Mouse (Mus musculus) cerebellum, adult 9-11 months (tissue): Measurements from ENCODE around the gene Slc37a4.
A peak's percentile ranks its signal among the peaks of the same experiment; 100 is the strongest.
"Not testable (repeated sequence)": the region's sequence is repeated elsewhere in the genome, so short reads cannot be mapped to it uniquely, and the experiment has no call there.

Experiments used
- DNase-seq: peaks from one replicate; pipeline ENCODE4 v3.0.0; 2022

Slc37a4 gene

GRCm38 (mm10) chr9:44396684-44397411 is at the start of gene Slc37a4:
Gene Slc37a4, plus strand, starts transcription at chr9:44396852.
- peak; percentile 99 for DNase-seq

- no peak for DNase-seq
Observed at GRCm38 (mm10) chr9:44347166-44347565, 49.5 kb upstream of the Slc37a4 start.

- no peak for DNase-seq
Observed at GRCm38 (mm10) chr9:44347621-44348020, 49.0 kb upstream of the Slc37a4 start.

- DNase-seq = no peak
Observed at GRCm38 (mm10) chr9:44348546-44348945, 48.1 kb upstream of the Slc37a4 start.

GRCm38 (mm10) chr9:44351396-44351795 is 45.3 kb upstream of the Slc37a4 start:
- no peak for DNase-seq

GRCm38 (mm10) chr9:44352337-44352736 is 44.3 kb upstream of the Slc37a4 start:
- DNase-seq = no peak

GRCm38 (mm10) chr9:44353142-44353541 is 43.5 kb upstream of the Slc37a4 start:
- DNase-seq = no peak

- DNase-seq = no peak
Observed at GRCm38 (mm10) chr9:44357207-44357606, 39.4 kb upstream of the Slc37a4 start.

GRCm38 (mm10) chr9:44361190-44361917 is 35.3 kb upstream of the Slc37a4 start, which contains the start of gene Vps11:
Gene Vps11, minus strand, starts transcription at chr9:44361670.
- peak; percentile 94 for DNase-seq

- not testable (repeated sequence) for DNase-seq
Observed at GRCm38 (mm10) chr9:44361931-44362330, 34.7 kb upstream of the Slc37a4 start.

- no peak for DNase-seq
Observed at GRCm38 (mm10) chr9:44364480-44364879, 32.2 kb upstream of the Slc37a4 start.

GRCm38 (mm10) chr9:44373386-44373785 is 23.3 kb upstream of the Slc37a4 start:
- DNase-seq = no peak

GRCm38 (mm10) chr9:44376141-44376540 is 20.5 kb upstream of the Slc37a4 start:
- DNase-seq = no peak

- DNase-seq = peak; percentile 9
Observed at GRCm38 (mm10) chr9:44377335-44377734, 19.3 kb upstream of the Slc37a4 start.

- peak; percentile 20 for DNase-seq
Observed at GRCm38 (mm10) chr9:44378153-44378730, 18.4 kb upstream of the Slc37a4 start.

- peak; percentile 99 for DNase-seq
Observed at GRCm38 (mm10) chr9:44379054-44379834, 17.4 kb upstream of the Slc37a4 start, which contains the start of gene Hyou1. Gene Hyou1, plus strand, starts transcription at chr9:44379490.

GRCm38 (mm10) chr9:44379862-44380261 is 16.8 kb upstream of the Slc37a4 start:
- DNase-seq = peak; percentile 76

- DNase-seq = no peak
Observed at GRCm38 (mm10) chr9:44384596-44384995, 12.1 kb upstream of the Slc37a4 start.

GRCm38 (mm10) chr9:44387221-44387620 is 9.4 kb upstream of the Slc37a4 start:
- DNase-seq = peak; percentile 11

GRCm38 (mm10) chr9:44389273-44389672 is 7.4 kb upstream of the Slc37a4 start:
- DNase-seq = peak; percentile 73

- DNase-seq = peak; percentile 69
Observed at GRCm38 (mm10) chr9:44391466-44391865, 5.2 kb upstream of the Slc37a4 start.

- no peak for DNase-seq
Observed at GRCm38 (mm10) chr9:44398087-44398486, 1.4 kb downstream of the Slc37a4 start.

GRCm38 (mm10) chr9:44398551-44398950 is 1.9 kb downstream of the Slc37a4 start:
- DNase-seq = peak; percentile 52
